Mouse (Mus musculus): Measurements from ENCODE around the gene Slc25a28. TPM values are rescaled to one million over a fixed set of nuclear protein-coding genes. Genes with fewer than 3 reads are reported as not detected.
A peak's percentile ranks its signal among the peaks of the same experiment; 100 is the strongest.

Gene Slc25a28
- total RNA-seq, 2 experiments from 2014 or later = 8.5 to 16.3 TPM

DNA sequence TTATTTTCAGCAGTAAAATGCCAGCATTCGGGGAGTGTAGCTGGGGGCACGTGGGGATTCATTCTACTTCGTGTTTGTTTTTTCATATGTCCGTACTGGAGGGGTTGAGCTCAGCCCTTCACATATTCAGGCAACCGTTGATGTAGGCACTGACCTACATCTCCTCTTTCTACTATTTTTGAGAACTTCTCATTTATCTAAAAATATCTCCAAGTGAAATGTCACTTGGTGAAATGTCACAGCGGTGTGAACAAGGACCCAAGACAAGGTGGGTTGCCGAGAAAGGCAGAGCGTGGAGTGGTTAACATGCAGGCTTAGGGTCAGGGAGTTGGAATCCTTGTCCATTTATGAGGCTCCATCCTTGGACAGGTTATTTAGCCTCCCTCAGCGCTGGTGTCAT lies 27.4 kb downstream of the Slc25a28 start:
- ATAC-seq (replicated peaks; ENCODE audit: low FRiP score, poor library complexity, severe bottlenecking) = no peak

DNA sequence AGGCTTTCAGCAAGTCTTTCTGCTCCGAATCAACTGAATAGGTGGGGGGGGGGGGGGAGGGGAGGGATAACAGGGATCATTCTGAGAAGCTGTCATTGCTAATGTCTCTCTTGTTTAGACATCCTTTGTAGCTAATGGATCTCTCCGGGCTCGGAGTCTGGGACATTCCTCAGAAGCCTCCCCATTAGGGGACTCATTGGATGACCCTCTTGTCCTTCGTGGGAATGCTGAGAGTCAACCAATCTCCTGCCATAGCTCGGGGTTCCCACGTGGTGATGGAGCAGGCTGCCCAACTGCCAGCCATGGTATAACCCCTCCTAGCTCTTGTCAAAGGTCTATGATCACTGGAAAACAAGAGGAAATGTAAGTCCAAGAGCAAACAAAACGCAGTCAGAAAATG lies 27.8 kb downstream of the Slc25a28 start:
- ATAC-seq (replicated peaks; ENCODE audit: low FRiP score, poor library complexity, severe bottlenecking) = no peak

DNA sequence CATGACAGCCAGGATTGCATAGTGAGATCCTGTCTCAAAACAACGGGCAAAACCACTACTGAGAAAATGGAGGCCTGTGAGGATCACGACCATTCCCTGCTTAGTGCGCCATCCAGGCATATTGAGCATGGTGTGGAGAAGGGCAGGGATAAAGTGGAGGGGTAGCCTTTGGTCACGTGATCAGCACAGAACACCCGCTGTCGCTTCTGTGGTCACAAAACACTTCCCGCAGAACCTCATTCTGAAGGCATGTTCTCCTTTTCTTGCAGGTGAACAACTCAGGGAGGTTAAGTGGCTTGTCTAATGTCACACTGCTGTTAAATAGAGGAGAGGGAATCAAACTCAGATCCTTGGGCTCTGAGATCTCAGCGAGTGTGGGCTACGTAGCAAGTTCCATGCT lies 29.2 kb downstream of the Slc25a28 start:
- no peak for ATAC-seq (replicated peaks; ENCODE audit: low FRiP score, poor library complexity, severe bottlenecking)

DNA sequence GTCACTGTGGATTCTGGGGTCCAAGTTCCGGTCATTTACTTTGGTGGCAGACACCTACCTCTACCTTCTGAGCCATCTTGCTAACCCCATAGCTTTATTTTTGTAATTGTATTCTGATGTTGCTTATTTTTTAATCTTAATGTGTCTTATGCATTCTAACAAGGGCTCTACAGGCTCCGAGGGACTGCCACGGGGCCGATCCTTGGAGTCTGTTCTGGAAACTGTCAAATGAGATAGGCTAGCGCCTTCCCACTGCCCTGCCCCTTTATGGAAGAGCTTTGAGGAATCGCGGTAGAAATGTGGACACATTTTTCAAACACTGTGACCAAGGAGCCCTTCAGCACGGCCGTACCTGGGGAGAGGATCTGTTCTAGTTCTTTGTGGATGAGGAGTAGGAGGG lies 31.8 kb downstream of the Slc25a28 start:
- no peak for ATAC-seq (replicated peaks; ENCODE audit: low FRiP score, poor library complexity, severe bottlenecking)

DNA sequence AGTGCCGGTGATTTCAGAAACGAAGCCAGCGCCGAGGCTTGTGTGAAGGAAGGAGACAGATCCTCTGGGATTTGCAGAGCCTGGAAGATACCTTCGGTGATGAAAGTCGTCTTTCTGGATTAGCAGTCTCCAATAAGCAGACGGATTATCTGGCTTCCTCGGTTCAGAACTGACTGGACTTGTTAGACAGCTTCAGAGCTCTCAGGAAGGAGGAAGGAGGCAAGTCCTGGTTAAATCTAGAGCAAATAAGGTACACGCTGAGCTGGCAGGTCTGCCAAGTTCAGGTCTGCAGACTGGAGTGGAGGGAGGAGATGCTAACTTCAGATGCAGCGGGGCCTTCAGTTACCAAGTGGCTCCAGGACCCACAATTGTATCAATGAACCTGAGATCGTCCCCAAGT lies 32.8 kb downstream of the Slc25a28 start:
- no peak for ATAC-seq (replicated peaks; ENCODE audit: low FRiP score, poor library complexity, severe bottlenecking)

DNA sequence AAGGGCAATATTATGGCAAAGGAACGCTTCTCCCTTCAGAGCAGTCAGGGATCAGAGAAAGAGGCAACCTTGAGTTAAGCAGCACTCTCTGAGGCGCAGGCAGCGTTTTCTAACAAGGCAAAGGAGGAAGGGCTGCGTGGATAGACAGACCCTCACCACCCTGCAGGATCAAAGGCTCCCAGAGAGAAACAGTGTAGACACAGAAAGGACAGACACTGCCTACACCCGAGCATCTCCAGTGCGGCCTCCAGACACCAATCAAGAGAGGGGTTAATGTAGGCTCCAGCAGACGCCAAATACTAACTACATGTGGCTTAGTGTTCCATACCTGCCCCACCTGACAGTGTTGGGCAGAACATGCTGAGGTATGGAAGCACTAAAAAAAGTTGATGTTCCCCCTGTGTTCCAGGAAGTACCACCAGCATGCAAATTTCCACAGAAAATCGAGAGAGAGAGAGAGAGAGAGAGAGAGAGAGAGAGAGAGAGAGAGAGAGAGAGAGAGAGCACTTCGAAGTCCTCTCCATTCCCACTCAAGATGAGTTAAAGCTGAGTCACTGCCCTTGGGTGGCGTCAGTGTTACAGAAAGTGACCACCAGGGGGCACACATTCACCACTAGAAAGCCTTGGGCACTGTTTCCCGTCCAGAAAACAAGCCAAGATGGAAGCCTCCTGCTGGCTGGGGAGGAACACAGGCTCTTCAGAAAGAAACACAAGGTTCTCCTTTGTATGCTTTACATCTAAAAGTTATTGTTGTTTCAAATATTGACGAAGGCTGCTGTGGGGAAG lies 44.0 kb downstream of the Slc25a28 start:
- ATAC-seq (replicated peaks; ENCODE audit: low FRiP score, poor library complexity, severe bottlenecking) = peak; percentile 87

DNA sequence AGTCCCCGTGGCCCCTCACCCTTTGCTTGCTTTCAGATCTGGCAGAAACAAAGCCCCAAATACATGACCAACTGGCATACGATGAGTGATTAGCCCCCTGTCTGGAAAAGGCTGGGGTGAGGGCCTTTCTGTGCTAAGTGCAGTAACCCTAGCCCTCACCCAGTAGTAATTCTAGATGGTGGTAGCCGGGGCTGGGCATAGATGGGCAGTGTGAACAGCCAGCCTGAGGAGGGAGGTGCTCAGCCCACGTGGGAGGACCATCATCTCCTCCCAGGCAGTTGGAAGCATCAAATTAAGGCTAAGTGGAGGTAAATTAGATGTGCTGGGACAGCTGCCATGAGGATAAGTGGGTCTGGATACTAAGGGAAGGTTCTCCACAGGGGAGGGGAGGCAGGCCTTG lies 45.6 kb downstream of the Slc25a28 start:
- ATAC-seq (replicated peaks; ENCODE audit: low FRiP score, poor library complexity, severe bottlenecking) = no peak

DNA sequence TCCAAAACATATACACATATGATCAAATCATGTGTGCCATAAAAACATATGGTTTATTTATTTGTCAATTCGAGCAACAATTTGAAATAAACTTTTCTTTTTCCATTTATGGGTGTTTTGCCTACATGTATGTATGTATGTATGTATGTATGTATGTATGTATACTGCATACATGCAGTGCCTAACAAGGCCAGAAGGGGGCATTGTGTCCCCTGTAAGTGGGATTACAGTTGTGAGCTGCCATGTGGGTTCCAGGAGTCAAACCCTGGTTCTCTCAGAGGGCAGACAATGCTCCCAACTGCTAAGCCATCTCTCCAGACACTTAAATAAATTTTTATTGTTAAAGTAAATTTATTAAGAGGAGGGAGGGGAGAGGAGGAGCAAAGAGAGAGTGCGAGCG lies 47.3 kb downstream of the Slc25a28 start:
- ATAC-seq (replicated peaks; ENCODE audit: low FRiP score, poor library complexity, severe bottlenecking) = no peak

DNA sequence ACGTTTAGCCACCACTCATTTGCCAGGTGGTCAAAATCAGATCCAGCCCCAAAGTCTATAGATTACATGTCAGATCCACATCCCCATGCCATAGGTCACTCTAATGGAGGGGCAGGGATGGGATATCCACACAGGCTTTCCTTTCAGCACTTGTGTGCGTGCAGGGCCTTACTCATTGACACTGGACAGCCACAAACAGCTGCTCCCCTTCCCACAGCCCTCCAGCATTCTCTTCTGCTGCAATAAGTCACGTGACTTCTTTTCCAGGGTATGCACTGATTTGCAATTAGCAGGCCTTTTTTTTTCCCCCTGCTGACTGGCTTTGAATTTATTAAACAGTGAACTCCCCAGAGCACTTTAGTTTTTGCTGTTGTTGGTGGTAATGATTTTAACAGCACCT lies 48.5 kb downstream of the Slc25a28 start:
- ATAC-seq (replicated peaks; ENCODE audit: low FRiP score, poor library complexity, severe bottlenecking) = no peak

DNA sequence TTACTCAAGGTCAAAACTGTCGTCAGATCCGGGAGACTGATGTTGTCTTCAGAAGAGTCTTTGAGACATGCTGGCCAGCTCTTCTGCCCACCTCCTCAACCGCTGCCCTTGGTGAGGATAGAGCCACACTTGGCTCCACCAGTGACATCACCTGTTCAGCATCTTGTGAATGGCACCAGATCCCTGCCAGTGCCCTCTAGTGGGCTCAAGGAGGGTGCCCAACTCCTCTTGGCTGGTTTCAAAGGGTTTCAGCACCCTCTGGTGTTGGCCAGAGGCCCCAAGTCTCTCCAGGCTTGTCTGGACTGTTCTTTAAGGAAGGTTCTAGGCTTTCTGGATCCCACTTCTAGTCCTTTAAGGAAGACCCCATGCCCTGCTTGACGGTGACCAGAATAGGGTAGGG lies 50.8 kb downstream of the Slc25a28 start:
- ATAC-seq (replicated peaks; ENCODE audit: low FRiP score, poor library complexity, severe bottlenecking) = no peak

DNA sequence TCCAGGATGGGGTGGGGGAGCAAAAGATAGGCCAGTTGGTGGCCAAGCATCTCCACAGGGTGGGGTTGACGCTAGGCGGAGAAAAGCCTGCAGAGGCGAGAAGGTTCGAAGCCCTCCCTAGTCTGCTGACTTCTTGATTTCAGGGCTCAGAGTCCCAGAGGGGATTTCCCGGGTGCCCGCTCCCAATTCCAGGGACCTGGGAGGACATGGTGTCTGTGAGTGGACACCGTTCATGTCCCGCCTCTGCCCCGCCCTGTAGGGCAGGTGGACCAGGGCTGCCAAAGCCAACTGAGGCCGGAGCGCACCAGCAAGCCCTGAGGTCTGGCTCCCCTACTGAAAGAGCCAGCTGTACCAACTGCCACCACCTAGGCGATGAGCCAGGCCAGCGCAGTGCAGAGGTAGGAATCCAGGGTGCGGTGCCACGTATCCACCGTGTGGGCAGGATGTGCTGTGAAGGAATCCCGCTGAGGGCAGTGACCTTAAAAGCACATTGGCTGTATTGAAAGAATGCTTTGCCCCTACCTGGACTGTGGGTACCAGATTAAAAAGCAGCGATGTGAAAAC lies 54.7 kb downstream of the Slc25a28 start:
- ATAC-seq (replicated peaks; ENCODE audit: low FRiP score, poor library complexity, severe bottlenecking) = no peak

DNA sequence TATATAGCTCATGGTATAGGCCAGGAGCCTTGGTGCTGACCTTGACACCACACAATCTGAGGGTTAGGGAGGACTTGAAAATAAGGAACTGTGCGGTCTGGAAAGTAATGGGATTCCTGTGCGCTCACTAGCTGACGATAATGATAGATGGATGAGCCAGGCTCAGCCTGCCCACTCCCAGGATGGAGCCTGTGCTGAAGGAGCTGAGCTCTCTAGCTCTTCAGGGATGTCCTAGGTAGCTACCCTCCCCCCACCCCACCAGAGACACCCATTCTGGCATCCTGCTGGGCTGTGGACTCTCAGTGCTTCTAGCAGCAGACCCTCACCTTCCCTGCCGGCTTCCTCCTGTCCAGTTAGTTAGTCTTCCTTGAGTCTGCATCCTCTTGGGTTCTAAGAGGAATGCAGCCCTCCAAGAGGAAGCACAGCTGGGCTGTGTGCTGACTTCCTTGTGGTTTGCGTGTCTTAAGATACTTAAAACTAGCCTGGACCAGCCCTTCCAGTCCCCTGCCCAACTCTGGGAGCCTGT lies 56.1 kb downstream of the Slc25a28 start:
- no peak for ATAC-seq (replicated peaks; ENCODE audit: low FRiP score, poor library complexity, severe bottlenecking)

DNA sequence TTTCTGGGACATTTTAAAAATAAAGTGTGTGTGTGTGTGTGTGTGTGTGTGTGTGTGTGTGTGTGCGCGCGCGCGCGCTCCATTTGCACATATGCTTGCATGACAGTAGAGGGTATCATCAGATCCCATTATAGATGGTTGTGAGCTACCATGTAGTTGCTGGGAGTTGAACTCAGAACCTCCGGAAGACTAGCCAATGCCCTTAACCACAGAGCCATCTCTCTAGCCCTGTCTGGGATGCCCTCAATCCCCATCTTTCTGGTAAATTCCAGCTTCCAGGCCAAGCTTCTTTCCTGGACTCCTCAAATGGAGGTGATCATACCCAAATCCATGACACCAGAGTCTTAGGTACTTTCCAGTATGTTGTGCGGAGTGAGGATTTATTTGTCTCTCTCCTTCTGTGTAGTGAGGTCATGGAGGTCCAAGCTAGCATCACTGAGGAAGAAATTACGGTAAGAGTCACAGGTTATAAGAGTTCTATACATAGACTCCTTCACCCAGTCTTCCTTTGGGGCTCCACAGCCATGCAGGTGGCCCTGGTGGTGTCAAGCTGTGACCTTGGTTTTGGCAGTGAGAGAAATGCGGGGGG lies 56.8 kb downstream of the Slc25a28 start:
- no peak for ATAC-seq (replicated peaks; ENCODE audit: low FRiP score, poor library complexity, severe bottlenecking)

DNA sequence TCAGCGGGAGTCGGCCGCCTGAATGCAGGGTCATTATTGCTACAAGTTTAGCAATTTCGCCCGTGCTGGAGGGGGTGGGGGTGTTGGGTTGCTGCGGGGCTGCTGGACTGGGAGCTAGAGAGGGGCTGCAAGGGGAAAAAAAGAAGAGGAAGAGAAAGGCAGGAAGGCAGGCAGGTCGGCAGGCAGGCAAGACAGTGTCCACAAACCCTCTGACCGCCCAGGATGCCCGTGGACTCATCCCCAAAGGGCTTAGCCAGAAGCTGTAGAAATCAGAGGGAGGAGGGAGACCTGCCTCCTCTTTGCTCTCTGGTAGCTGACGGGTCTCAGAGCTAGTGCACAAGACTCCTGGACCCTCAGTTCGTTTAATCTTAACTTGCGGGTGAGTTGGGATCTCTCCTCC lies 57.8 kb downstream of the Slc25a28 start:
- ATAC-seq (replicated peaks; ENCODE audit: low FRiP score, poor library complexity, severe bottlenecking) = no peak

DNA sequence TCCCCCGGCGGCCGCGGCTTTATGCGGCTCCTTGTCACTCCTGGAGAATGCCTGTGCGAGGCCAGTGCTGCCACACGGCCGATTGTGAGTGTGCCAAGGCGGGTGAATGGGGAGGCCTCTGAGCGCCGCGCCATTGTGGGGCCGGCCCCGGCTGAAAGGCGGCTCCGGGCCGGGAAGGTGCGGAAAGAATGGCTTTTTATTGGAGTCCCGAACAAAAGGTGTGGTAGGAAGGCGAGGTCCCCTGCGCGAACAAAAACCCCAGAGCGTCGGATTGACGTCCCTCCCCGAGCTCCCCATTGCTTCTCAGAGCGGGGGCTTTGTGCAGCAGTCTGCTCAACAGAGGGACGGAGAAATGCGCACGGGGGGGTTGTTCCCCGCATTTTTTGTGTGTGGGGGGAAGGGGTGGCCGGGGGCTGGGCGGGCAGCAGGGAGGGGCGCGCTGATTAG lies 58.2 kb downstream of the Slc25a28 start:
- ATAC-seq (replicated peaks; ENCODE audit: low FRiP score, poor library complexity, severe bottlenecking) = no peak

DNA sequence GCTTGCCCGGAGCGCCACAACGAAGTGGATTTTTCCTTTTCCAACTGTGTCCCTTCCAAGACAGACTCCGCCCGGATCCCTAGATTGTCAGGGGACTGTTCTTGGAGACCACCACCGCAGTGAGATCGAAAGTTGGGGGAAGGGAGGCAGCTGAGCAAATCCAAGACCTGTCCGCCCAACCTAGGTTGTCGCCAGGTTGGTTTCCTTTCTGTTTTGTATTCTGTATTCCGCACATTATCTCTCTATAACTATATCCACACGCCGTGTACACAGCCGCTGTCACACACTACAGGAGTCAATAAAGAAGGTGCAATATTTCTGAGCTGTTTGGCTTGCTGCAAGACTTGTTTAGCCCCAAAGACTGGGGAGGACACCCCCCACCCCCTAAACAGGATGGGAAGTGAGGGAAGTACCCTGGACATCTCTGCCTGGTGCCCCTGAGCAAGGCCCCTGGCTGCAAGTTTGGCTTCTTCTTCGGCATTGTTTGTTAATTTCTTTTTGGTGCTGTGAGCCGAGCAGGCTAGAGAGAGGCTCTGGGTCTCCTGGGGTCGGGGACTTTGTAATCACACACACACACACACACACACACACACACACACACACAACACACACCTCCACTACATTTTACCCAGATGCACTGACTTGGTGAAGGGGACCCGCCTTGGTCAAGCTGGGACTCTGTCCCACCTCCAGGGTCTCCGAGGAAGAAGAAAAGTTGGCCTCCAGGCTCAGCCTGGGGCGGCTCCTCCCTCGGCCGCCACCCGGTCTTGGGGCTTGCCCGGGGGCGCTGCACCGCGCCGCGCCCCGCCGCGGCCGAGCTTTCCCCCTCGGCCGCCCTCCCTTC lies 58.9 kb downstream of the Slc25a28 start:
- no peak for ATAC-seq (replicated peaks; ENCODE audit: low FRiP score, poor library complexity, severe bottlenecking)

DNA sequence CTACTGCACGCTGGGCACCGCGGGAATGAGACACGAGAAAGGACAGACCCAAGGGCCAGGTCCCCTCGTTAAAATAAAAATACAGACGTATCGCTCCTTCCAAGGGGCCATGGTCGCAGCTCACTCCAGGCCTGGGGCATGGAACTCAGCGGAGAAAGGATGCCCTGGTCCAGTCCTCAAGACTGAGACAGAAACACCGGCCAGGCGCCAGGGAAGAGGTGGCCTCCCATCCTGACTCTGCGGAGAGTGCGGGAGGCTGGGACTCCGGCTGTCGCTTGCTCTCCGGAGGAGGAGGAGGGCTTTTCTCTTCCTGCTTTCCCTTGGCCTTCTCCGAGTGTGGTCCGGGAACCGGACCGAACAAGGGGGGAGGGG lies 59.6 kb downstream of the Slc25a28 start:
- ATAC-seq (replicated peaks; ENCODE audit: low FRiP score, poor library complexity, severe bottlenecking) = no peak

DNA sequence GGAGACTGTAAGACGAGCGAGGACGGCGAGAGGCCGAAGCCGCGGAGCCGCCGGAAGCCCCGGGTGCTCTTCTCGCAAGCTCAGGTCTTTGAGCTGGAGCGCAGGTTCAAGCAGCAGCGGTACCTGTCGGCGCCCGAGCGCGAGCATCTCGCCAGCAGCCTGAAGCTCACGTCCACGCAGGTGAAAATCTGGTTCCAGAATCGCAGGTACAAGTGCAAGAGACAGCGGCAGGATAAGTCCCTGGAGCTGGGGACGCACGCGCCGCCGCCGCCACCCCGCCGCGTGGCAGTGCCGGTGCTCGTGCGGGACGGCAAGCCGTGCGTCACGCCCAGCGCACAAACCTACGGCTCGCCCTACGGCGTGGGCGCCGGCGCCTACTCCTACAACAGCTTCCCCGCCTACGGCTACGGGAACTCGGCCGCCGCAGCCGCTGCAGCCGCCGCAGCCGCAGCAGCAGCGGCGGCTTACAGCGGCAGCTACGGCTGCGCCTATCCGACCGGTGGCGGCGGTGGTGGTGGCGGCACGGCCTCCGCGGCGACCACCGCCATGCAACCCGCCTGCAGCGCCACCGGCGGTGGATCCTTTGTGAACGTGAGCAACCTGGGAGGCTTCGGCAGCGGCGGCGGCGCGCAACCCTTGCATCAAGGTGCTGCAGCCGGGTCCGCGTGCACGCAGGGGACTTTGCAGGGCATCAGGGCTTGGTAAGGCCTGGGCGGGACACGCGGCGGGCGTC lies 60.2 kb downstream of the Slc25a28 start:
- no peak for ATAC-seq (replicated peaks; ENCODE audit: low FRiP score, poor library complexity, severe bottlenecking)

Data from erythroid progenitor cell, adult 5-6 weeks (primary cell).